Mouse (Mus musculus) G1E-ER4 (cell line): ENCODE results near the gene Rnls. TPM values are rescaled to one million over a fixed set of nuclear protein-coding genes. Genes with fewer than 3 reads are reported as not detected.

ENCODE experiments used
- GATA1 ChIP-seq: IDR thresholded peaks from one replicate; pipeline ENCODE4 v1.8.0; 2012; ENCODE audit warnings: low read length, inconsistent platforms
- polyA plus RNA-seq: library from polyadenylated mRNA; stranded (reverse); fragments of >175 nt; gene quantifications from 2 replicates; pipeline ENCODE4 v1.2.3, GENCODE M21; 2012

The Rnls gene
- polyA plus RNA-seq, 1 experiment, result not detected

- TF ChIP-seq GATA1, result no peak
Measured at GRCm38 (mm10) chr19:33167528-33168264, 224.4 kb downstream of the Rnls start.

GRCm38 (mm10) chr19:33164801-33165200 lies 227.3 kb downstream of the Rnls start:
- TF ChIP-seq GATA1, result no peak

GRCm38 (mm10) chr19:33161903-33162302 lies 230.2 kb downstream of the Rnls start:
- no peak for TF ChIP-seq GATA1

GRCm38 (mm10) chr19:33159897-33160296 lies 232.2 kb downstream of the Rnls start:
- no peak for TF ChIP-seq GATA1

- no peak for TF ChIP-seq GATA1
Measured at GRCm38 (mm10) chr19:33159192-33159591, 232.9 kb downstream of the Rnls start.

GRCm38 (mm10) chr19:33158234-33158633 lies 233.9 kb downstream of the Rnls start:
- no peak for TF ChIP-seq GATA1

GRCm38 (mm10) chr19:33148411-33148810 lies 243.7 kb downstream of the Rnls start:
- TF ChIP-seq GATA1, result no peak

GRCm38 (mm10) chr19:33143198-33143597 lies 248.9 kb downstream of the Rnls start:
- no peak for TF ChIP-seq GATA1

- TF ChIP-seq GATA1, result no peak
Measured at GRCm38 (mm10) chr19:33137316-33137715, 254.8 kb downstream of the Rnls start.

- no peak for TF ChIP-seq GATA1
Measured at GRCm38 (mm10) chr19:33122611-33123226, 269.4 kb downstream of the Rnls start.

GRCm38 (mm10) chr19:33119947-33120346 lies 272.1 kb downstream of the Rnls start:
- no peak for TF ChIP-seq GATA1

GRCm38 (mm10) chr19:33118898-33119297 lies 273.2 kb downstream of the Rnls start:
- TF ChIP-seq GATA1, result no peak

- no peak for TF ChIP-seq GATA1
Measured at GRCm38 (mm10) chr19:33114631-33115295, 277.3 kb downstream of the Rnls start.

GRCm38 (mm10) chr19:33113746-33114145 lies 278.3 kb downstream of the Rnls start:
- TF ChIP-seq GATA1, result no peak

- no peak for TF ChIP-seq GATA1
Measured at GRCm38 (mm10) chr19:33110404-33110803, 281.7 kb downstream of the Rnls start.

- TF ChIP-seq GATA1, result no peak
Measured at GRCm38 (mm10) chr19:33109941-33110371, 282.1 kb downstream of the Rnls start.
